Mouse (Mus musculus) T-cell, adult 2 months (primary cell): ENCODE results near the gene Ddb1.

Source experiments
- DNase-seq: peaks from one replicate; pipeline ENCODE4 v3.0.0; 2022; ENCODE audit warnings: low spot score

Ddb1 gene

DNA sequence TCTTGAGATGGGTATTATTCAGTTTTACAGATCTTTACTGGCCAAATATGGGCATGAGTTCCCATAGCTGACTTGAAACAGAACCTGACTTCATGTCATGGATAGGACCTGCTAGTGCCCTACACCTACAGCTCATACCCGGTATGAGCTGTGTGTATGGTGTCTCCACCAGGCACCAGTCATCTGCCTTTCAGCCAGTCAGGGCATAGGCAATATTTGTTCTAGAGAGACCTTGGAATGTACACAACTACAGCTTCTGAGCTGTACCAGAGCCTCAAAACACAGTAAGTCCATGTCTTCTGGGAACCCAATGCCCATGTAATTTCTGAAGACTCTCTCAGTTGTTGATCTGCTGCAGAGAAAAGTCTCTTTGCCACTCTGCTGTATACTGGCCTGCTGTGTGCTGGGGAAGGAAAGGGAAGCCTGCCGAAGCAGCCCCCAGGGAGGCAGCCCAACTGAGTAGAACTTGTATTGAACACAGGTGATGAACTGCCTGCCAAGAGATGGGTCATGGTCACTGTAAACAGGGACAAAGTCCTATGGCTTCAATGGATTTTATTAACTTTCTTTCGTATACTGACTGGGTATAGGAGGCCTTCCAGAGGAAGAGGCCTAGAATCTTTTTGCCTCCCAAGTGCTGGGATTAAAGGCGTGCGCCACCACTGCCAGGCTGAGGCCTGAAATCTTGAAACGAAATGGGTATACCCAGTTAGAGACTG is 13.3 kb upstream of the Ddb1 start:
- DNase-seq: no peak

DNA sequence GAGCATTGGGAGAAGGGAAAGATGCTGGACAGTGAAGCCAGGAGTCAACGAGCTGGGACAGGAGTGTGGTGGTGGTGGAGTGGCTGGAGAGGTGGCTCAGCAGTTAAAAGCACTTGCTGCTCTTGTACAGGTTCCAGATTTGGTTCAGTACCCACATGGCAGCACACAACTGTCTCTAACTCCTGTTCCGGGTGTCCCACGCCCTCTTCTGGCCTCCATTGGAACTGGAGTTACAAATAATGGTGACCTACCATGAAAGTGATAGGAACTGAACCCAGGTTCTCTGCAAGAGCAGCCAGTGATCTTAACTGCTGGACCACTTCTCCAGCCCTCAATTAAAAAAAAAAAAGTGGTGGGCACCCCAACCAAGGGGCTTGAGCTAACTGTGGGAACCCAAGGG is 6.9 kb upstream of the Ddb1 start:
- DNase-seq: no peak

DNA sequence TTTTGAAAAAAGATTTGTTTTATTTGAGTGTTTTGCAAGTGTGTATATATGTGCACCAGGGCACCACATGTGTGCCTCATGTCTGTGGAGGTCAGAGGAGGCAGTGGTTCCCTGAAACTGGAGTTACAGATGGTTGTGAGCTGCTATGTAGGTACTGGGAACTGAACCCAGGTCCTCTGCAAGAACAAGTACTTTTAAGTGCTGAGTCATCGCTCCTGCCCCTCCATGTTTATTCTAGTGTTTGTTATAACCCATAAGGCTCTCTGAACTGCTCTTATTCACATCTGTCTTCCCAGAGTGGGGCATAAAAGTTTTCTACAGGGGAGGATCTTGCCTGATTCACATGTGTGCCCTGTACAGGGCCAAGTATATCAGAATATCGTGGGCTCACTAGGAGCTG is 5.5 kb upstream of the Ddb1 start:
- DNase-seq: no peak

DNA sequence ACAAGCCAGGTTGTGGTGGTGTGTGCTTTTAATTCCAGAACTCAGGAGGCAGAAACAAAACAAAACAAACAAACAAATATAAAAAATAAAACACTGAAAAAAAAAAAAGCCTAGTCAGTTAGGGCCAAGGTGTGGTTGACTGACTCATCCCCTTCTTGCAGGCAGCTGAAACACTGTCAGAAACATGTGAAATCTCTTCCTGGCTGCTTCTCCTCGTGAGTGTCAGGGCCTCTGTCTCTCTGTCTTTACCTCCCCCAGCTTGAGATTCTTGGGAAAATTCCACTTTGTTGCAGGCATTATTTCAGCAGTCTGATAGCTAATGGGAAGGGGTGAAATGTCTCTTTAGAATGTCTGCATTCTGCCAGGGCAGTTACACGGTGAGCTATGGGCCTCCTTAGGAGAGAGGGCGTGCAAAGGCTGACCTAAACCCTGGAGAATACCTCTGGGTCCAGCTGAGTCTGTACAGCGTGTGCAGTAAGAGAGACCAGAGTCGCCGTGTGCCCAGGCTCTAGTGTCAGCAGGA is 2.8 kb upstream of the Ddb1 start:
- no peak for DNase-seq

DNA sequence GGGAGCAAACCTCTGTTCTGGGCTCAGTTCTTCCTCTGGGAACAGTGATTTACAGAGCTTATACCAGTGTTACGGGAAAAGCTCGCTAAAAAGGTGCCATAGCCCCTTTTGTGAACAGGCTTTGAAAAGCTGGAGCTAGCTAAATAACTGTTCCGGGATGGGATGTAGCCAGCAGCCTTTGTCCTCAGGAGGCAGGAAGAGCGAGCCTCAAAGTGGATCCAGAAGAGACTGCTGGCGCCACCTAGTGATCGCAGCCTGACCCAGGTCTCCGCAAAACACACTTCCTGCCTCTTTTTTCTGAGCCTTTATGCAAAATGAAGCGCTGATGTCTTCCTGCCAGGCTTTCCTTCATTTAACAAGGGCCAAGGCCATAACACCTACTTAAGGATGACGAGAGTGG is 2.3 kb upstream of the Ddb1 start:
- DNase-seq: peak; percentile 84

DNA sequence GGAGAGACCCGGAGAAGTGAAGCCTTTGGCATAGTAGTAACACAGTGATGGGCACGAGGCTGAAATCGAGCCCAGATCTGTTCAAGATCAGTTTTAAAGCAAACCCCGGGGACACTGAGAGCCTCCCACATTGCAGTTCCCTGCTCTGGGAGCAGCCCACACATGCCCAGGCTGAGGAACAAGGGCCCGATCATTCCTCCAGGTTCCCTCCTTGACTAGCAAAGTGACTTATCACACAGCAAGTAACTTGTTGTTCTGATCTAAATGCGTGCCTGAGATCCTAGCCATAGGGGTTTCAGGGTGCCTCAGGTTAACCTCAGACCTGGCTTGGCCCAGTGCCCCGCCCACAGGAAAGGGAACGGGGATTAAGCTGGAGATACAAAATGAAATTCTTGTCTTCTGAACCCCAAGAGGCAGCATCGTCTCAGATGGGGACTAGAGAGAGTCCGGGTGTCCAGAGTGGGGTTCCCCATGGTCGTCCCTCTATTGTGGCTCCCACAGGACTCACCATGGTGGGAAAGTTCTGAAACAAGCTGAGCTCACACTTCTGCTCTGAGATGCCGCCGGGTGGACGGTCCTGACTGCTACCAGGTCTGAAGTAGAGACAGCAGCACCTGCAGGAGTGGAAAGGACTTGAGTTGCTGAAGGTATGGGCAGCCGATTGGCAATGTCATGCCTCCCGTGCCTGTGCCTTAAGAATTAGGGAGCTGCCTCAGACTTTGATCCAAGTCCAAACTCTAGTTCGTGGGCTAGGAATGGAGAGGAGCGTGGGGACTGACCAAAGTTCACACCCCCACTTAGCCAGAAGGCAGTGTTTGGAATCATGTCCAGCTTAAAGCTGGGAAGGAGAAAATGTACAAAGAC is 1.2 kb upstream of the Ddb1 start:
- DNase-seq: no peak

DNA sequence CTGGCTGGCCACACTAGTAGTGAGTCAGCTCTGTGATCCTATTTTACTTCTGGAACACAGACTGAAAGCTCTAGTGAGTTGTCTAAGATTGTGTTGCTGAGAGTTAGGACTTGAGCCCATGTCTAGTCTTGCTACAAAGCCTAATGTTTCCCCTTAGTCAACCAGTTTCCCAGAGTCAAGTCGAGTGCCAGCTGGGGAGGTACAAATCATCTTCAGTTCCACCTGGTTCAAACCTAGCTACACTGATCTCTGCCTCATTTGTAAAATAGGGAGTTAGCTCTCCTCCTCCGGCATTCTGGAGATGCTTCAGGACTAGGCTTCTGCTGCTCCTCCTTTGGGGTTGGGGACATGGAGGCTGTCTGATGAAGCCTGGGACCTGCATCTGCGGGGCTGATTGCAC is 593 bp upstream of the Ddb1 start:
- DNase-seq: no peak

DNA sequence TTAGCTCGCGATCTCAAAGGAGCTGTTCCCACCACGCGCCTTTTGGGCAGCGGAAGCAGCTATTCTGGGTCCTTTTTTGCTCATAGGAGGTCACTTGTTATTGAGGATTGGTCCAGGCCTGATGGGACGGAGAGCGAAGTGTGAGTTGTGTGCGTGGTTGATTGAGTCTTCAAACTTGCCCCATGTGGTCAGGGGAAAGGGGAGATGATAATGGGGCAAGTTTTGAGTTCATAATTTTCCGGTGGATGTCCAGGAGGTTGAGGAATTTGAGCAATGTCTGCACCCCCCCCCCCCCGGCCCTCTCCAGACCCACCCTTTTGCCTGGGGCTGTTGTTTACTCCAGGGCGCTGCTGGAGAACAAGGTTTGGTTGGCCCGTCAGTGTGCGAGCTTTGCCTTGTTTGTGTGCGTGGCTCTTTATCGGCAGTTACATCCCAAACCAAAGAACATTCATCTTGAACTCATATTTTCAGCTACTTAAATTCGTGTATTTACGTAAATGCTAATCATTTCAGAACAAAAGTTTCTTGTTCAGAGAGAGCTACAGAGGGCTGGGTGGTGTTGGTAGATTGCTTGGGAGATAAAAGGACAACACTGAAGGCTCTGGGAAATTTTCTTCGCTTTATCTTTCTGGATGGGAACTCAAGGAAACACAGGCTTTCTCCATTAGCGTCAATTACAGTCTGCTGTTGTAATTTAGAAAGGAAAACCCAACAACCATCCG is 935 bp downstream of the Ddb1 start:
- no peak for DNase-seq

DNA sequence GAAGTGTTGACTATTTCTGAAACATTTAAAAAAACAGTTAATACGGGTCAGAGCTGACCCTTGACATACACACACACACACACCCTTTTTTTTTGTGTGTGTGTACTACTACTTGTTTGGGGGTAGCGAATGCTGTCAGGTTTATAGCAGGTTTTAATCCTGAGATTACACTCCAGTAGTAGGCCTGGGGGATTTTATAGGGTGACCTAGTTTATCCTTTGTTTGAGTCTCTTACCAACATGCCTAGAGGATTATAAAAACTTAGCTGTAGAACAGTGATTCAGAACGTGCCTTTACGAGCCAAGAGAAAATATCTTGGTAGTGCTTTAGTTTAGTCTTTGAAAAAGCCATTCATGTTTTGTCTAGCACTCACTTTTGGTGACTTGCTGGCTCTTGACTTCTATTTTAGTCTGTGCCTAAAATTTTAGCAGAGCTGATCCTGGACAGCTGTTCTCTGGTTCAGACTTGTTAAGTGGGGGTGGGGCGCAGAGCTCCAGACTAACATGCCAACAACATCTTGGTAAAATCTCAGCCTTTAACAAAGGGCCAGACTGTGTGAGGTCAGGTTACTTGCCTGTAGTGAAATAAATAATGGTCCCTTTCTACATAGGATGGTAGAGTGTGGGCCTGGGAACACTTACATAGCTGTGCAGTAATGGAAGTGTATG is 3.6 kb downstream of the Ddb1 start:
- DNase-seq: no peak

DNA sequence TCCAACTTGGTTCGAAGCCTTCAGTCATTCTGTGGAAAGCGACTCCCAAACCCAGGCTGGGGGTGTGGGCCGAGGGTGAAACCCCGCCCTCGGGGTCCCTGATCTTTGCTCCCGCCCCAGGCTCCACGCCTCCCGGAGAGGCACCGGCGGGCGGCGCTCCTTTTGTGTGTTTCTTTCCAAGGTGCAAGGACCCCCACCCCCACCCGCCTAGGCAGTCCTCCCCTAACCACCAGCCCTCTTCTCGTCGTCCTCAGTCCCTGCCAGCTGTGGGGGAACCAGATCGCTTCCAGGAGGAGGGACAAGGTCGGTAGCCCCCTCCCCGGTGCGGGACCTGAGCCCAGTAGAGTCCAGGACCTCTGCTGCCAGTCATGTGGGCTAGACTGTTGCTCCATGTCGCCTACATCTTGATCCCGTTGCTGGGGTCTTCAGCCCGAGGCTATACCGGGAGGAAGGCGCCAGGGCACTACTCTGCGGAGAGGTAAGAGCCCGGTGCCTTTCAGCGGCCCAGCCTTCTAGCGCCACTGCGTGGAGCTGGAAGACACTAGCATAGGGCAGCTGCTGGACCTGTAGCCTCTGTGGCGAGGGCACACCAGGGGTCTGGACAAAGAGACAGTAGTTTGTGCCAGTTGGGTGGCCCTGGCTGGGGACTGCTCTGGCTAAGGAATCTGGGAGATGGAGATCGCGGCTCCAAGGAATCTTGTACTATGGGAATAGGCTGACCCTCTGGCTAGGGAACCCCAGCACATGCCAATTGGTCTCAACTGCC is 29.2 kb downstream of the Ddb1 start, which contains the start of gene Vwce:
Vwce (plus strand) TSS at position 108 of the 766 bp plus-strand sequence.
- peak; percentile 21 for DNase-seq

DNA sequence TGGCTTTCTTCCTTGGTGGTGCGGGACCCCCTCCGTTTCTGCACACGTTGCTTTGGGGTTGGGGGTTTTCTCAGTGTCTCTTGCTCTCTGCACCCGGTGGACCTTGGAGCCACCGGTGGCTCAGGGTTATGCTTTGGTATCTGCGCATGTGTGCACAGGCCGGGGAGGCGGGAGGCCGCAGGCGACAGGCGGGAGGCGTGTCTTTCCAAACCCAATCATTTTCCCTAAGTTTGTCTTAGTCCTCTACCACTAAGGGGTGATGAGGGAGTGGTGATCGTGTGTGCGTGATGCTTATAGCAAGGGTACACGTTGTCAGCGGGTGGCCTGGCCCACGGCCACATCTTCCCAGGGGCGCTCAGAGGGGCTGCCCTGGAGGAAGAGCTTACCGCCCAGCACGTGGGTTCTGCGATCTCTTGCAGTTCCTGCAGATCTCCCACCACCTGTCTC is 29.8 kb downstream of the Ddb1 start:
- DNase-seq: no peak

DNA sequence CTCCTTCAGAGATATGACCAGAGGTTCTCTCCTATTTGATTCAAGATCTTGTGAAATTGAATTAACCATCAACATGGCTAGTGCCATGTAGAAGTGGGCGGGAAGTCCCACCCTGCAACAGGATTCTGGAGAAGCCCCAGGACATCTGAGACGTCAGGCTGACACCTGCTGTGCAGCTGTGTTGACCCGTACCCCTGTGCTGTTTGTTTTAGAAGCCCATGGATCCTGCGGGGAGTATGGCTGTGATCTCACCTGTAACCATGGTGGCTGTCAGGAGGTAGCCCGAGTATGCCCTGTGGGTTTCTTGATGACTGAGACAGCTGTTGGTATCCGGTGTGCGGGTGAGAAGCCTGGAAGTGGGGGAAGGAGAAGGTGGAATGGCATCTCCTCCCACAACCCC is 32.7 kb downstream of the Ddb1 start:
- no peak for DNase-seq

DNA sequence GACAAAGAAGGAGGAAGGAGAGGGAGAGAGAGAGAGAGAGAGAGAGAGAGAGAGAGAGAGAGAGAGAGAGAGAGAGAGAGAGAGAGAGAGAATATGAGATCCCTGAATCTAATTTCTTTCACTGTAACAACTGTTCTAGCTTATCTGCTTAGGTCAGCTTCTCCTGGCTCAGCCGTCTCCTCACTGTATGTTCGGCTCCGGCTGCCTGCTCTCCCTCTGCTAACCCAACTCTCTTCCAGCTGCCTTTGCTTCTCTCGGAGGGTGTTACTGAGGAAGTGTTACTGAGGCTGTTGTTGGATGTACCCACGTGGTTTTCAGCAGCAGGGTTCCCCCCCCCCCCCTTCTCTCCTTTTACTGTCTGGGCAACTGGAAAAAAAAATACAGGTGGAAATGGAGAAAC is 35.0 kb downstream of the Ddb1 start:
- DNase-seq: no peak

DNA sequence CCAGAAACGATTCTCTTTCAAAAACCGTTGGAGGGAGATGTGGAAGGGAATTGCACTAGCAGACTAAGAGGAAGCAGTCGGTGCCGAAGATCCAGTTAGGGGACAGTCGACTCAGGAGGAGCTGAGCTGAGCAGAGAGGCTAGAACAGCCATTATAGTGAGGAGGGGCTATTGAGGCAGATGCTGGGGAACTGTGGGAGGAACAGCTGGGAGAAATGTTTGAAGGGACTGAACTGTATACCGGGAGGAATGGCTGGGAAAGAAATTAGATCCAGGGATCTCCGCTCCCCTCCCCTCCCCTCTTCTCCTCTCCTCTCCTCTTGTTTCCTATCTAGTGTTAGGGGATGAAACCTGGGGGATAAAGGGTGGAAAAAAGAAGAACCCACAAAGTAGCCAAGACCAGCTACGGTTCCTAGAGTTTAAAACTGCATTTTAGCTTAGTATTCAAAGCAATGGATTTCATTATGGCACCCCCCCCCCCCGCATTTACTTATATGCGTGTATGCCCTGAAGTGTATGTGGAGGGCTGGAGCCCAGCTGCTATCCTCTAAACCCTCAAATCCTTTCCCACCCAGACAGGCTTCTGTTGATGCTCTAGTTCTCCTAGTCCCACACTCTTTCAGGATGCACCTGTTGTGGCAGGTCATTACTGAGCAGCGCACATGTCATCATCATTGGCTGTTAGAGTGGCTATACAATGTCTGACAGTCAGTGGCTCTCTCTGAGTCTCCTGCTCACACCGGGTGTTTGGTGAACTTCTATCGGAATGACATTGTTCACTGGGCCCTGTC is 35.7 kb downstream of the Ddb1 start:
- no peak for DNase-seq

DNA sequence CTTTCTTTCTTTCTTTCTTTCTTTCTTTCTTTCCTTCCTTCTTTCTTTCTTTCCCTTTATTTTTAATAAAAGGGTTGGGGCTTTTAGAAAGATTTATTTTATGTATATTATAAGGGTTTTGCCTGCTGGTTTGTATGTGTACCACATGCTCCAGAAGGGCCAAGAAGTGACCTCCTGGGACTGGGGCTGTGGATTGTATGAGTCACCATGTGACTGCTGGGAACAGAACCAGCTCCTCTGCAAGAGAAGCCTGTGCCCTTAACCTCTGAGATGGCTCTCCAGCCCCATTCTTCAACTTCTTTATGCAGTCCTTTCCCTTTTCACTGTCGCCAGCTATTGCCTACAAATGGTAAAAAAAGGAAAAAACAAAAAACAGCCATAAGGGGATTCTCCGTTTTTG is 40.5 kb downstream of the Ddb1 start:
- no peak for DNase-seq

DNA sequence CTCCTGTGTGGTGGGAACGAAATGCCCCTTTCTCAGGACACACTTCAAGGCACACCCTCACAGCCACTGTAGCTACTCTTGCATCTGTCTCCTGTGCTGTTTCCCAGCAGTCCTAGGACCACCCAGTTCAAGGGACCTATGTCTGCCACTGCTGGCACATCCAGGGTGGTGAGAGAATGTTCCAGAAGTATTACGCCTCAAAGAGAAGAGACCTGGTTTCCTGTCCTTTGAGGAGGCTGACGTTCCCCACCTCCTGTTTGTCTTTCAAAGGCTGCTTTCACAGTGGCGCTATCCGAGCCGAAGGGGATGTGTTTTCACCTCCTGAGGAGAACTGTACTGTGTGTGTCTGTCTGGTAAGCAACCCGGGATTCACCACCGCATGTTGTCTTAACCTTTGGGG is 43.0 kb downstream of the Ddb1 start:
- peak; percentile 68 for DNase-seq

DNA sequence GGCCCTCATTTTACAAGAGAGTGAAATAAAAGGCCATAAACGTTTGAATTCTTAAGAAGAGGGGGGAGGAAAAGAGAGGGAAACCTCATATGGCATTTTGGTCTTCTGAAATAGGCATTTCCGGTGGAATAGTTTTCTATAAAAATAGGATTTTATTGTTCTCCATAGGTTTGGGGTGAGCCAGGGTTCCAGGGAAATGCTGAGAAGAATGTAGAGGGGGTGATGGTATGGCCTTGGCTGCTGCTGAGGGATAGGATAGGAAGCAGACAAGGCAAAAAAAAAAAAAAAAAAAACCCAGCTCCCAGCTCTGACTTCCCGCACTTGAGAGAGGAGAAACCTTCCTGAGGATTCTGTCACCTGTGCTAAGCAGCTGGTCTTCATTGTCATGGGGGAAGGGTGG is 50.9 kb downstream of the Ddb1 start:
- DNase-seq: no peak

DNA sequence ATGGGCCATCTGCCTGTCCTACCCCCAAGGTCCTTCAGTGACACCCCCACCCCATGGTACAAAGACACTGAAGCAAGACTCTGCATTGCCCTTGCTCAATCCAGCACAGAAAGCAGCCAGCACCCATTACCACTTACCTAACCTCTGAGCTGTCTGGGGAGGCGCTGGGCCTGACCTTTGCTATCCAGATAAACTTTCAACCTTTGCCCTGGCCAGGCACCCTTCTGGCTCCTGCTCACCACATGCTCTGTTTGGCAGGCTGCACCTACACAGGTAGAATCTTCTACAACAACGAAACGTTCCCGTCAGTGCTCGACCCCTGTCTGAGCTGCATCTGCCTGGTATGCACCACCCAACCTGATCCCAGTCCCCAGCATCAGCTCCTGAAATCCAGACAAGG is 52.6 kb downstream of the Ddb1 start:
- DNase-seq: no peak

DNA sequence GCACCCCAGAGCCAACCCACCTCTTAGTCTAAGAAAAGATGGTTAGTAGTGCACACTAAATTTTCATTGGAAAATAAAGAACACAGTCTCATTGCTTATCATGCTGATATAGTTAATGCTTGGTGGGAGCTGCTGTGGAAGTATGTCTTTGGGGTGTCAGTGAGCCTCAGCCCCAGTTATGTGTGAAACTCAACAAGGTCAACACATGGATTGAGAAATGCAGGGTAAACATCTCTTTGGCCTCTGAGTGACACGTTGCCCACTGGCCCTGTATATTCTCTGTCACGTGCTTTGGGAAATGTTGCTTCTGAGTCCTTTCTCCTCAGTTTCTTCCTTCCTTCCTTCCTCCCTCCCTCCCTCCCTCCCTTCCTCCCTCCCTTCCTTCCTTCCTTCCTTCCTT is 53.3 kb downstream of the Ddb1 start:
- no peak for DNase-seq

DNA sequence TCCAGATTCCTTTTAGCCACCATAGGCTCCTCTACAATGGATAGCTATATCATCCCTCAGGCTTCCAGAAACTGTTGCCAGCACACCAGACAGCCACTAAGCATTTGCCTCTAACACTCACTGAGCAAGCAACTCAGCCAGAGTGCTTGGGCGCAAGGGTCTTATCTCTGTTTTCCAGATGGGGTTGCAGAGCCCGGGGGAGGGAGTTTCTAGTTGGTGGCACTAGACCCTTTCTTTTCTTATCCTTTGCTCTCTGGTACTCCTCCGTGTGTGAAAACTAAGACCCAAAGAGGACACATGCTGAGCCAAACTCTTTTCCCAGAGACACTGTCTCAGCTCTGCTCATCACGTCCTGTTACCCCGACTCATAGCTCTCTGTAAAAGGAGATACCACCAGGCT is 56.2 kb downstream of the Ddb1 start:
- DNase-seq: no peak
